Mouse (Mus musculus) brain, embryonic 14.5 days (tissue): Measurements from ENCODE around the gene Gm19426.

Experiments used
- CTCF ChIP-seq: fragments of 200-500 bp; IDR thresholded peaks from 2 replicates; pipeline ENCODE4 v1.5.1; 2012; ENCODE audit warnings: inconsistent platforms, mild to moderate bottlenecking, moderate library complexity, borderline replicate concordance; ENCODE audit not compliant: insufficient read depth, insufficient read length; ENCODE audit errors: extremely low read depth
- POLR2A ChIP-seq: fragments of 200-500 bp; IDR thresholded peaks from 2 replicates; pipeline ENCODE4 v1.6.1; 2012; ENCODE audit warnings: mild to moderate bottlenecking, inconsistent platforms, borderline replicate concordance; ENCODE audit not compliant: poor library complexity, insufficient read depth, insufficient read length, severe bottlenecking; ENCODE audit errors: extremely low read depth

GRCm38 (mm10) chr2:84736312-84737161 lies 6.9 kb downstream of the Gm19426 start:
- TF ChIP-seq POLR2A (no peak), CTCF (no peak)
